Mouse (Mus musculus) liver, postnatal 0 days (tissue): ENCODE data around the gene Nlgn2. TPM values are rescaled to one million over a fixed set of nuclear protein-coding genes. Genes with fewer than 3 reads are reported as not detected.
A peak's percentile ranks its signal among the peaks of the same experiment; 100 is the strongest.

Experiments used
- ATAC-seq: fragments of 200-750 bp; cut with Nextera tagmentation; 2 replicates; pipeline ENCODE4 v1.8.0; 2017; ENCODE audit warnings: mild to moderate bottlenecking, moderate library complexity
- DNase-seq: peaks from one replicate; pipeline ENCODE4 v3.0.0-alpha.2; 2016
- H3K27ac ChIP-seq: fragments of 300-500 bp; sonication (generic); 2 replicates; pipeline ENCODE4 v1.5.1; 2014; ENCODE audit warnings: antibody characterized with exemption, moderate library complexity, mild to moderate bottlenecking, low read depth
- H3K27me3 ChIP-seq: fragments of 300-500 bp; sonication (generic); 2 replicates; pipeline ENCODE4 v1.6.1; 2014; ENCODE audit warnings: low read length, control low read depth, mixed read lengths; ENCODE audit not compliant: insufficient read depth
- H3K36me3 ChIP-seq: fragments of 300-500 bp; sonication (generic); replicated peaks from 2 replicates; pipeline ENCODE4 v1.6.1; 2014; ENCODE audit warnings: mild to moderate bottlenecking, control low read depth, low read length, moderate library complexity, mixed read lengths; ENCODE audit not compliant: insufficient read depth
- H3K4me1 ChIP-seq: fragments of 300-500 bp; sonication (generic); 2 replicates; pipeline ENCODE4 v1.6.1; 2014; ENCODE audit warnings: antibody characterized with exemption, mild to moderate bottlenecking, control low read depth; ENCODE audit not compliant: insufficient read depth
- H3K4me2 ChIP-seq: fragments of 300-500 bp; sonication (generic); 2 replicates; pipeline ENCODE4 v1.6.1; 2014; ENCODE audit warnings: low read depth, mild to moderate bottlenecking, low read length, moderate library complexity, mixed read lengths
- H3K4me3 ChIP-seq: fragments of 300-500 bp; sonication (generic); 2 replicates; pipeline ENCODE4 v1.5.1; 2014; ENCODE audit warnings: low read depth, low read length
- H3K9ac ChIP-seq: fragments of 300-500 bp; sonication (generic); replicated peaks from 2 replicates; pipeline ENCODE4 v1.6.1; 2014; ENCODE audit warnings: mild to moderate bottlenecking, moderate library complexity
- H3K9me3 ChIP-seq: fragments of 300-500 bp; sonication (generic); 2 replicates; pipeline ENCODE4 v1.6.1; 2016; ENCODE audit warnings: mild to moderate bottlenecking, control low read depth, low read length, mixed read lengths
- CTCF ChIP-seq: sonication (generic); IDR thresholded peaks from 2 replicates; pipeline ENCODE4 v1.5.1; 2016; ENCODE audit warnings: antibody characterized with exemption, low read depth
- EP300 ChIP-seq: IDR thresholded peaks from 2 replicates; pipeline ENCODE4 v1.6.1; 2016; ENCODE audit warnings: antibody characterized with exemption, low read depth, mild to moderate bottlenecking
- WGBS: fragments of 180-500 bp; shearing (Covaris S2); extraction: QIAGEN DNeasy Blood & Tissue Kit; methylation state at CpG from one replicate; pipeline ENCODE4 v1.1.7; 2014; ENCODE audit not compliant: insufficient replicate concordance; 5-methylcytosine and 5-hydroxymethylcytosine counted together
- polyA plus RNA-seq: library from polyadenylated mRNA; unstranded; fragments of >200 nt; fragmentation: Nextera tagmentation; extraction: Ambion mirVana; gene quantifications from 2 replicates; pipeline ENCODE4 v1.2.1, GENCODE M21; 2015

Gene Nlgn2
- polyA plus RNA-seq, 1 experiment from 2014 or later: 0.60 TPM

DNA sequence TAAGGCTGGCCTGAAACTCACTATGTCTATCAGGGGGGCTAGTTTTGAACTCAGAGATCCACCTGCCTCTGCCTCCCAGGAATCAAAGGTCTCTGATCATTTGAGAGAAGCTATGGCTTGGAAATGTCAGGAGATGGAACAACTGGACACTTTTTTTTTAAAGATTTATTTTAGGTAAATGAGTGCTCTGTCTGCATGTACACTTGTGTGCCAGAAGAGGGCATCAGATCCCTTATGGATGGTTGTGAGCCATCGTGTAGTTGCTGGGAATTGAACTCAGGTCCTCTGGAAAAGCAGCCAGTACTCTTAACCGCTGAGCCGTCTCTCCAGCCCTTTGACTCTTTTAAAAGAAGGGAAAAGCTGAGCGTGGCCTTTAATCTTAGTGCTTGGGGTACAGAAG is 31.2 kb downstream of the Nlgn2 start:
- no peaks in the 10 kb centered on the region for H3K36me3 ChIP-seq
- no peak overlapping the region for H3K27ac ChIP-seq
- TF ChIP-seq EP300: no peak
- peak; percentile 52 for TF ChIP-seq CTCF
- H3K4me1 ChIP-seq: peaks cover 28% of the 10 kb centered on the region
- H3K4me2 ChIP-seq: no peak overlapping the region
- ATAC-seq (no peak), DNase-seq (no peak)
- H3K27me3 ChIP-seq: peaks cover 49% of the 10 kb centered on the region
- no peak overlapping the region for H3K9ac ChIP-seq
- H3K4me3 ChIP-seq: no peak overlapping the region
- no peaks in the 10 kb centered on the region for H3K9me3 ChIP-seq
- WGBS: 76% methylated on average over 4 of the region's 4 CpGs

DNA sequence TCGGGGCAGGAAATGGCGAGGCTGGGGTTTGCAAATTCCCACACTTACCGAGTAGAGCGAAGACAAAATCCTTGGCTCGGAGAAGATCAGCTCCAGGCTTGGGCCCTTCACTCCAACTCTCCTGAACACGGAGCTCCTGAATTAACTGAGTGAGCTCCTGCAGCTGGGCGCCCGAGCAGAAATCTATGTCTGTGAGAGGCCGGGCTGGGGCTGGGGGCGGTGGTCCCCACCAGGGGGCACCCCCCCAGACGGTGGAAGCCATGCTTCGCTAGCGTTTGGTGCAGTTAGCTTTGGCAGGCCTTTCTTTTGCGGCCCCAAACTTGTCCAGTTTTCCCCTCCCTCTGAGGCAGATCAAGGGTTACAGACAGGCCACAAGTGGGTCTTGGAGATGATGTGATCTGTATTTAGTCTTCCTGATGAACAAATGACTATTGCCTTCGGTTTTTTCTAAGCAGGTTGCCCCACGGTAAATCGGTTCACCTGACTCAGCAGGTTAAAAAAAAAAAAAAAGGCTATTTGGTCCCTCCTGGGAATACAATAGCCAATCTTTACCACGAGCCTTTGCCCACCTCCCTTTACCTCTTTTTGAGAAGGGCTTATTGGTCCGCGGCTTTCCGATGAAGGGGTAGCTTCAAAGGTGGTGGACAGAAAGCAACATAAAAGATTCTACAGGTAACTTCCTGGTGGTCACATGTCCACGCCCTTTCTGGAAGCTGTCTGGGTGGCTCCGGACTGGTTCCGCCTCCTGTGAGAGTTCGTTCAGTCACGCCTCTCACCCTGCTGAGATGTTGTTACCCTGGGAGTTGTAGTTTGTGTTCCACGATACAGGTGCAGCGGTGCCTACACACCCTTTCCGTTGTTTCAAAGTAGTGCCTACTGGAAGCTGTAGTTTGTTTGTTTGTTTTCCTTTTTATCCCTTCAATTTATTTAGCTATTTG is 32.3 kb downstream of the Nlgn2 start, which contains the start of gene Tmem102:
Gene Tmem102 (minus strand): TSS at position 653 of the 938 bp plus-strand sequence.
- peak; percentile 51 for DNase-seq
- H3K4me2 ChIP-seq: peak within 1 kb of the TSS; percentile 87
- ATAC-seq: peak; percentile 40
- H3K27me3 ChIP-seq: peaks cover 61% of the 10 kb centered on the region
- peak within 1 kb of the TSS; percentile 20; the same call in 1 of the 2 replicates for H3K4me3 ChIP-seq
- peaks cover 40% of the 10 kb centered on the region for H3K4me1 ChIP-seq
- TF ChIP-seq EP300: no peak
- 0 out of 2 replicates have a peak, but pooled peaks have one; percentile 8 for TF ChIP-seq CTCF
- H3K36me3 ChIP-seq: no peaks in the 10 kb centered on the region
- WGBS: 26% methylated on average over 29 of the region's 29 CpGs
- H3K9ac ChIP-seq: peak within 1 kb of the TSS; percentile 8; the same call in 1 of the 2 replicates
- H3K27ac ChIP-seq: no peak within 1 kb of the TSS
- no peaks in the 10 kb centered on the region for H3K9me3 ChIP-seq

DNA sequence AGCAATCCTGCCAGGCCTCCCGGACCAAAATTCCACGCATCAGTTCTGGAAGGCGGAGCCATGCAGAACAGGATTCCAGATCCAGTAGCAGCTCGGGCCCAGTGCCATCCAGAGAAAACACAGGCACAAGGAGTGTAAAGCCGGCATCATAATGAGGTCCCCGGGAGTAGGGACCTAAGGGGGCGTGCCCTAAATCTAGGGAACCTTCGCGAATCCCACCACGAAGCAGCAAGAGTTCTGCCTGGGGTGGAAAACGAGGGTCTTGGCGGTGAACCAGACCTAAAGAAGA is 33.0 kb downstream of the Nlgn2 start:
- Histone ChIP-seq H3K4me3 (0 out of 2 replicates have a peak overlapping the region, but pooled peaks have one; percentile 20), H3K27me3 (peaks cover 67% of the 10 kb centered on the region), H3K27ac (no peak overlapping the region), H3K4me2 (peak overlapping the region; percentile 87), H3K4me1 (peaks cover 42% of the 10 kb centered on the region), H3K36me3 (no peaks in the 10 kb centered on the region), H3K9me3 (no peaks in the 10 kb centered on the region), H3K9ac (no peak overlapping the region)
- TF ChIP-seq EP300 (no peak), CTCF (no peak)
- ATAC-seq (no peak), DNase-seq (no peak)
- WGBS: 21% methylated on average over 12 of the region's 12 CpGs

DNA sequence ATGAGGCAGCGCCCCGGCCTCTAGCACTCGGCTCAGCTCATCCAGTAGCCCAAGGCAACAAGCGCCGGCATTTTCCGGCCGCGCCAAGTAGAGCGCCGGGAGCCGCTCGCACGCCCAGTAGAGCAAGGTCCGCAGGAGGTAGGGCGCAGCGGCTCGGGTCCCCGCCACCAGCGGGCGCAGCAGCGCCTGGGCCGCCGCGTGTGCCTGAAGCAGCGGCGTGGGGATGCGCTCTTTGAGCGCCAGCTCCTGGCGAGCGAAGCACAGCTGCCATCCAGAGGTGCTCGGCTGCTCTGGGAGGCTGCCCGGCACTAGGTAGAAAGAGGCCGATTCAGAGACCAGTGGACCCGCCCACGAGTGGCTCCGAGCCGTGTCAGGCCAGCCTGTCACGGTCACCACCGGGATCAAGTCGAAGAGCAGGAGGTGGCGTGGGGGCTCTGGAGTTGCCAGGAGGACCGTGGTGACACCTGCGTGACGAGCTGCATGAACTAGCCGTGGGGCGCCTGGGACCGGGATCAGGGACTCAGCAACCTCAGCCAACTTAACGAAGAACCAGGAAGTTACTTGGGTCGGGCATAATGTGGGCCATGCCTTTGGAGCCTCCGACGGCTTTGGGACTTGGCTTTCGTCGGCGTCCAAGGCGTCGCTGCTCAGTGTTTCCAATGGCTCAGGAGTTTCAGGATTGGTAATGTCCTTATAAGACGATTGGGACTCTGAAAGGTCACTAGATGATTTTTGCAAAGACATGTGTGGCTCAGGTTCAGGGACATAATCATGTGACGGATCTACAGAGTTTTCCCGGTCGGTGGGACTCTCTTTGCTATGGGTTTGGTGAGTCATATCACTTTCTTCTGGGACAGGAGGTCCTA is 33.6 kb downstream of the Nlgn2 start:
- Histone ChIP-seq H3K4me3 (peak overlapping the region; percentile 54), H3K4me1 (peaks cover 42% of the 10 kb centered on the region), H3K9me3 (no peaks in the 10 kb centered on the region), H3K27me3 (peaks cover 73% of the 10 kb centered on the region), H3K27ac (peak overlapping the region; percentile 48; the same call in 1 of the 2 replicates), H3K9ac (peak overlapping the region; percentile 59), H3K4me2 (peak overlapping the region; percentile 87), H3K36me3 (no peaks in the 10 kb centered on the region)
- ATAC-seq: peak; percentile 87
- 4% methylated on average over 46 of the region's 60 CpGs for WGBS
- peak; percentile 83 for DNase-seq
- peak; percentile 84 for TF ChIP-seq CTCF
- TF ChIP-seq EP300: no peak

DNA sequence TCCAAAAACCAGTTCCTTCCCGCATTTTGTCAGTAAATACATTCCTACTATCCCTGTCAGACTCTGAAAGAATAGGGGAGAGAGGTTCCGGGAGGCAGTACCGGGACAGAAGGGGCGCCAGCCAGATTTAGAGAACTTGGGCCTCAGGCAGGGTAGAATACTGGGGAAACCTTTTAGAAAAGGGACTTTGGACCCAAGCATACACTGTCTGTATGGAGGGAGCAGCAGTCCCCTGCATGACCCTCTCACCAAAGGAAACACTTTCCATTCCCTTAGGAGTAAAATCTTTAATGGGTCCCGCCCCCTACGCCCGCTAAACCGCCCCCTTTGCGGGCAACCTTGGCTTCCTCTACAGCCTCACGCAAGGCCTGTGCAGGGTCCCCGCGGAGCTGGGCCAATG is 34.3 kb downstream of the Nlgn2 start:
- Histone ChIP-seq H3K27ac (peak overlapping the region; percentile 48; the same call in 1 of the 2 replicates), H3K9ac (peak overlapping the region; percentile 59), H3K4me1 (peaks cover 42% of the 10 kb centered on the region), H3K4me2 (peak overlapping the region; percentile 87), H3K36me3 (no peaks in the 10 kb centered on the region), H3K4me3 (peak overlapping the region; percentile 54), H3K27me3 (peaks cover 74% of the 10 kb centered on the region), H3K9me3 (no peaks in the 10 kb centered on the region)
- ATAC-seq (peak; percentile 44), DNase-seq (no peak)
- WGBS: 3% methylated on average over 12 of the region's 12 CpGs
- TF ChIP-seq EP300 (no peak), CTCF (no peak)
